Mouse (Mus musculus): ENCODE data around the gene Ppm1e. TPM values are rescaled to one million over a fixed set of nuclear protein-coding genes. Genes with fewer than 3 reads are reported as not detected.
"Not testable (repeated sequence)": the region's sequence is repeated elsewhere in the genome, so short reads cannot be mapped to it uniquely, and the experiment has no call there.

Gene Ppm1e
- total RNA-seq, 2 experiments from 2014 or later = 1.4 to 6.4 TPM

DNA sequence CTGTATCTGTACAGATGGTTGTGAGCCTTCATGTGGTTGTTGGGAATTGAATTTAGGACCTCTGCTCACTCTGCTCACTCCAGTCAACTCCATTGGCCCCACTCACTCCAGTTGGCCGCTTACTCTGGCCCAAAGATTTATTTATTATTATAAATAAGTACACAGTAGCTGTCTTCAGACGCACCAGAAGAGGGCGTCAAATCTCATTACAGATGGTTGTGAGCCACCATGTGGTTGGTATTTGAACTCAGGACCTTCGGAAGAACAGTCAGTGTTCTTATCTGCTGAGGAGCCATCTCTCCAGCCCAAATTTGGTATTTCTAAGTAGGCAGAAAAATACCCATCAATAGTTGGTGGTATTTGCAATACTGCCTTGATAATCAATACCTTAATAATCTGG lies 97.1 kb downstream of the Ppm1e start:
- not testable (repeated sequence) for ATAC-seq (replicated peaks; ENCODE audit: low FRiP score, low TSS enrichment, poor library complexity, severe bottlenecking)

- peak; percentile 37; the same call in 1 of the 2 replicates for ATAC-seq (replicated peaks; ENCODE audit: low FRiP score, low TSS enrichment, poor library complexity, severe bottlenecking)
These were observed 99.0 kb downstream of the Ppm1e start for GRCm38 (mm10) chr11:87259792-87260191.

DNA sequence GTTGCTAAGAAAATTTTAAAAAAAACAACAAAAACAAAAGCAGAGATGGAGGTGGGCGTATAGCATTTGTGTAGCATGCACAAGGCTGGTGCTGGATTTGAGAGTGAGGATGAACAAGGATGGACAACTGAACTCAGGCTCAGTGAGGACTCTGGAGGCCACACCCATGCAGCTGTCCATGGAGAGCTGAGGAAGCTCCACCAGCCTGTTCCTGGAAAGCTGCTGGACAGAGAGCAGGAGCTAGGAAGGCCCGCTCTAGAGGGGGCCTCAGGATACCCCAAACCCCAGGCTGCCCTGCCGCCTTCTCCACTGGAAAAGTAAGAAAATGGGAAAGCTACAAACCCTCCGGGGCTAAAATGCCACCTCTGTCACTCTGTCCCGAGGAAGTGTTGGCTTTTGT lies 101.5 kb downstream of the Ppm1e start:
- no peak for ATAC-seq (replicated peaks; ENCODE audit: low FRiP score, low TSS enrichment, poor library complexity, severe bottlenecking)

DNA sequence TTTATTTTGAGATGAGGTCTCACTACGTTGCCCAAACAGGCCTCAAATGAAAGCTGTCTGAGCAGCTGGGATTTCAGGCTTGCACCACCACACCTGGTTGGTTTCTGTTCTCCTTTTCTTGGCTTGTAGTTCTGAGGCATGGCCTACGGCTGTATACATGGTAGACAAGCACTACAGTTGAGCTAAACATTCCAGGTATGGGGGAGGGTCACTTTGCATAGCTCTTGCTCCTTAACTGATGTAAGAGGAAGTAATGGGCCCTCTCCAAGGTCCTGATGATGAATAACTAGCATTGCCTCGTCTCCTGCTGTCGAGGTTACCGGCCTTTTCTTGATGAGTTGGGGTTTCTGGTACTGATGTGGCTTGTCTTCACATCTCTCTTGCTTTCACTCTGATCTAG lies 104.7 kb downstream of the Ppm1e start:
- ATAC-seq (replicated peaks; ENCODE audit: low FRiP score, low TSS enrichment, poor library complexity, severe bottlenecking) = no peak

- ATAC-seq (replicated peaks; ENCODE audit: low FRiP score, low TSS enrichment, poor library complexity, severe bottlenecking) = no peak
These were observed 105.5 kb downstream of the Ppm1e start for GRCm38 (mm10) chr11:87253294-87253693.

DNA sequence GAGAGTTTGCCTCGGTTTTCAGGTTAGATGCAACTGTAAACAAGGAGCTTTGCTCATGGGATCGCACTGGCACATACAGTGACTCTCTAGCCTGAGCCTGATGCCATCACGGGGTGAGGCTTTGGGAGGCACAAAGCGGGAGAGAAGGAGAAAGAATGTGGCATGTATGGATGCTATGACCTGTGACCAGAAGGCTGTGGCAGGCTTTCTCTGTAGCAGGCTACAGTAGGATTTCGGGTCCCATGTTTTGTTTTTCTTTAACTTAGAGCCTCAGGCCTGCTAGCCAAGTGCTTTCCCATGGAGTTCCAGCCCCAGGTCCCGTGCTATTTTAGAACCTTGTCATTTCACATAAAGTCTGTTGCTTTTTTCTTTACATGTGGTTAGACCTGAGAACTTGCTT lies 108.7 kb downstream of the Ppm1e start:
- ATAC-seq (replicated peaks; ENCODE audit: low FRiP score, low TSS enrichment, poor library complexity, severe bottlenecking) = no peak

GRCm38 (mm10) chr11:87247494-87247866 lies 111.3 kb downstream of the Ppm1e start:
- ATAC-seq (replicated peaks; ENCODE audit: low FRiP score, low TSS enrichment, poor library complexity, severe bottlenecking) = no peak

GRCm38 (mm10) chr11:87246724-87247493 lies 111.9 kb downstream of the Ppm1e start:
- no peak for ATAC-seq (replicated peaks; ENCODE audit: low FRiP score, low TSS enrichment, poor library complexity, severe bottlenecking)

- no peak for ATAC-seq (replicated peaks; ENCODE audit: low FRiP score, low TSS enrichment, poor library complexity, severe bottlenecking)
These were observed 112.6 kb downstream of the Ppm1e start for GRCm38 (mm10) chr11:87246107-87246651.

DNA sequence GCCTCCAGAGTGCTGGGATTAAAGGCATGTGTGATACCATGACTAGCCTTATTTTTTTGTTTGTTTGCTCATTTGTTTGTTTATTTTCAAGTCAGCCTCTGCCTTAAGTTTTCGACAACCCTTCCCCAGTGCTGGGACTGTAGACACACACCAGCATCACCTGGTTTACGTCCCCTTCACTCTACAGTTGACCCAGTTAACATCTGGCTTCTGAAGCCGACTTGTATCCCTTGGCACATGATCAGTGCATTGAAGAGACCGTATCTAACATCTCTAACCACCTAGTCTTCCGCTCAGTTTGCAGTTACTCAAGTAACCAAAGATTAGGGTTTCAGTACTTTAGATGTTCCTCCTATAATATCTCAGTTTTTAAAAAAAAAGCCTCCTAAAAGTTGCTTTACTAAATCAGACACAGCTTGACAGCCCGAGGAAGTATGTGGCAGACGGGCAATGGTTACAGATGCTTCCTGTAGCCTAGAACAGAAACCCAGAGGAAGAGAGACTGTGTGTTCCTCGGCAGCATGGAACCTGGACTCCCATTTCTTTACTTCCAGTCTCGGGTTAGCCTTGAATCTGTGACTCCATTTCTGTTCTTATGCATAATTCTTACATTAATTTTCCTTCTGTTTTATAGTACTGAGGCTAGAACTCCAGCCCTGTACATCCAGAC lies 113.5 kb downstream of the Ppm1e start:
- ATAC-seq (replicated peaks; ENCODE audit: low FRiP score, low TSS enrichment, poor library complexity, severe bottlenecking) = no peak

GRCm38 (mm10) chr11:87241256-87241655 lies 117.6 kb downstream of the Ppm1e start:
- ATAC-seq (replicated peaks; ENCODE audit: low FRiP score, low TSS enrichment, poor library complexity, severe bottlenecking) = no peak

- no peak for ATAC-seq (replicated peaks; ENCODE audit: low FRiP score, low TSS enrichment, poor library complexity, severe bottlenecking)
These were observed 118.0 kb downstream of the Ppm1e start for GRCm38 (mm10) chr11:87240833-87241215.

GRCm38 (mm10) chr11:87240141-87240832 lies 118.5 kb downstream of the Ppm1e start:
- no peak for ATAC-seq (replicated peaks; ENCODE audit: low FRiP score, low TSS enrichment, poor library complexity, severe bottlenecking)

- no peak for ATAC-seq (replicated peaks; ENCODE audit: low FRiP score, low TSS enrichment, poor library complexity, severe bottlenecking)
These were observed 119.8 kb downstream of the Ppm1e start for GRCm38 (mm10) chr11:87238891-87239530.

DNA sequence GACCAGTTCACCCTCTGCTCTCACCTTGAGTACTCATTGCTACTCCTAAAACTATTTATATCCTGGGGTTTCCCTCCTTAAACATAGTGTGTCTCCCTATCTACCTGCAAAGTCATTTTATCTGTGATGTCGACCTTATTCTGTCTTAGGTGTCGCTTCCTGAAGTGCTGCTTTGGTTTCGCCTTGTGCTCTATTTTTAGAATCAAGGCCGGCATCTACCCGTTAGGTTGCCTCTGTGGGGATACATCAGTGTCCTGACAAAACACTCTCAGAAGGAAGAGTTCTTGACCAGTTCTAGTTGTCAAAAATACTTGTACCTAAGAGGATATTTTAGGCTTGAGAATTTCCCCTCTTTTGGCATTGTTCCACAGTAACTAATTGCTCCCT lies 123.3 kb downstream of the Ppm1e start:
- ATAC-seq (replicated peaks; ENCODE audit: low FRiP score, low TSS enrichment, poor library complexity, severe bottlenecking) = no peak

DNA sequence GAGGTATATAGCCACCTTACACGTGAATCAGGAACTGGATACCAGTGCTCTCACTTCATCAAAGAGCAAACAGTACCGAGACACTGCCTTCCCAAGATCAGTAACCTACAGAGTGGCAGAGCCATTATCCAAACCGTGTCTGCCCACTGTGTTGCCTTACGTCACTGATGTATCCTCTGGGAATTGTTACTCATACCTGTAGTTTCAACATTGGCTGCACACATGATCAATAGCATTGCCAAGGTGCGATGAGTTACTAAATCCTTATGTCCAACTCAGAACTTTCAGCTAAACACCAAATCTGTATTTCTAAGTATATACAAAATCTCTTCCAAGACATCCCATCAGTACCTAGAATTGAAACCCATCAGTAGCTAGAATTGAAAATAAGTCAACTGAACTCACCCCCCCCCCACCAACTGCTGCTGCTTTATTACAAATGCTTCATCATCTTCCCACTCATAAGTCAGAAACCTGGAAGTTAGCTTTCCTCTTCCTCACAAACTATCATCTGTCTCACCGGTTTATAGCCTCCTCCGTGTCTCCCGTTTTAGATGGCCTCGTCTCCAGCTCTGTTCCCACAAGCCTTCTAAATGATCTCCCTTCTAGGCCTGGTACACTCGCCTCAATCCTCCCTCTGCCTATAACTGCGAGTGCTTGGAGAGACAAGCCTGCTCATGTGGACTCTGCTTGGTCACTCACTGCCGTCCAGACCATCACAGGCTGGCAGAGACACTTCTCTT lies 123.9 kb downstream of the Ppm1e start:
- no peak for ATAC-seq (replicated peaks; ENCODE audit: low FRiP score, low TSS enrichment, poor library complexity, severe bottlenecking)

DNA sequence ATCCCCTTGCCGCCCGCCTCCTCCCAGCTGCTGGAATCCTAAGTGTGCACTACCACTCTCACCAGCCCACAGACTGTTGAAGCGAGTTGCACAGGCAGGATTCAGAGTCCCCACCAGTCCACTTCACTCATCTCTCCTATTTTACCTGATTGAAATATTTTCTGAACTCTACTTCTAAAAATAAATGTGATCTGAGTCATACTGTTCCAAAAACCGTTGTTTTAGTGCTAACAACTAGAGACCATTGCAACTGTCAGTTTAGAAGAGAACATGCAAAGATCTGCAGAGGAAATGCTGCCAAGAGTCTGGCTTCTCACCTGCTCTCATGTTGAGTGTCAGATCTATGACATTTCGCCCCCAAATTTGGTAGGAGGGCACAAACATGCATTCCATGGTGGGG lies 125.4 kb downstream of the Ppm1e start:
- no peak for ATAC-seq (replicated peaks; ENCODE audit: low FRiP score, low TSS enrichment, poor library complexity, severe bottlenecking)

GRCm38 (mm10) chr11:87227056-87227455 lies 131.8 kb downstream of the Ppm1e start:
- no peak for ATAC-seq (replicated peaks; ENCODE audit: low FRiP score, low TSS enrichment, poor library complexity, severe bottlenecking)

DNA sequence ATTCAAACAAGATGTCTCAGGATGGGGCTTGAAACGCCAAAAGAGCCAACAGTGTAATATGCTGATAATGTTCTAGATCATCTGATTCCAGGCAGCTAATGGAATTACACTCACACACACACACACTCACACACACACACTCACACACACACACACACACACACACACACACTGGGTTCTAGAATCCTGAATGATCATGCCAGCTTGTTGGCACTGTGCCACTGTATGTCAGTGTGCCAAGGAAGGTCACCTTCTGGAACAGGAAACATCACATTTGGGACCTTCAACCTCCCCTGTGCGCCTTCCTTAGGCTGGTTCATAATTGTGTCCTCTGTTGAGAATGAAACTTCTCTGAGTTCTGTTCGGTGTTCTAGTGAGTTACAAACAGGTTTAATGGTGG lies 136.1 kb downstream of the Ppm1e start:
- no peak for ATAC-seq (replicated peaks; ENCODE audit: low FRiP score, low TSS enrichment, poor library complexity, severe bottlenecking)
